Mouse (Mus musculus) cerebellum, adult 8-10 months (tissue): ENCODE results near the gene Odf2.
A peak's percentile ranks its signal among the peaks of the same experiment; 100 is the strongest.
"Not testable (repeated sequence)": the region's sequence is repeated elsewhere in the genome, so short reads cannot be mapped to it uniquely, and the experiment has no call there.

Source experiments
- DNase-seq: peaks from one replicate; pipeline ENCODE4 v3.0.0; 2022

Odf2 gene

DNA sequence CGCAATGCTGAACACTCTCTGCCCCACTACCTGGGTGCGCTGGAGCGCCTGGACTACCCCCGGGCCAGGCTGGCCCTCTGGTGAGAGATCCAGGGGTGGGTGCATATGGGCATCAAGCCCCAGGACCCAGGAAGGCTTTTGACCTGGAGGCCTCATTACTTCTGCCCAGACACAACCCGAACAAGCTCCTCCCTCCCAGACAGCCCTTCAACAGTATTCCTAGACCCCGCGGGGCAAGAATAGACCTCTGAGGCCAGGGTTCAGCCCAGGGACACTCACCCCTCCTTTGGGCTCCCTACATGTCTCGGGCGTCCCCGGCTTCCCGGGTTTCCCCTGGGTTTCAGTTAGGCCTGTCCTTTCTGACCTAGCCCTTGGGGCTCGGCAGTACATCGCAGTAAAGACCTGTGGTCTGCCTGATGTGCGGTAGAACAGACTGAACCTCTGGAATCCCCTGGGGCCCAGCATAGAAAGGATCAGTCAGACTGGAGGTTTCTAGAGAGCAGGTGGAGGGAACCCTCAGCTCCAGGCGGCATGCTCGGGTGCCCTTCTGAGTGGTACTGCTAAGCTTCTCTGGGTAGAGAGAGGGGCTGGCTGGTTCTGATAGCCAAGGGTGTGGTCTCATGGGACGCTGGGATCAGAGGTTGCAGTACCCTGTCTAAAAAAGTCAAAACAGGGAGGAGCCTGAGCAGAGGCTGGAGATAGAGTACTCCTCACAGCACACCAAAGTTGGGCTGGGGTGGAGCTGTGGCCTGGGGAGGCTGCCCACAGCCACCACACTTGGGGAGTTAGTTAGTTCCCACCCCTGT lies 19.2 kb upstream of the Odf2 start:
- DNase-seq = peak; percentile 41

DNA sequence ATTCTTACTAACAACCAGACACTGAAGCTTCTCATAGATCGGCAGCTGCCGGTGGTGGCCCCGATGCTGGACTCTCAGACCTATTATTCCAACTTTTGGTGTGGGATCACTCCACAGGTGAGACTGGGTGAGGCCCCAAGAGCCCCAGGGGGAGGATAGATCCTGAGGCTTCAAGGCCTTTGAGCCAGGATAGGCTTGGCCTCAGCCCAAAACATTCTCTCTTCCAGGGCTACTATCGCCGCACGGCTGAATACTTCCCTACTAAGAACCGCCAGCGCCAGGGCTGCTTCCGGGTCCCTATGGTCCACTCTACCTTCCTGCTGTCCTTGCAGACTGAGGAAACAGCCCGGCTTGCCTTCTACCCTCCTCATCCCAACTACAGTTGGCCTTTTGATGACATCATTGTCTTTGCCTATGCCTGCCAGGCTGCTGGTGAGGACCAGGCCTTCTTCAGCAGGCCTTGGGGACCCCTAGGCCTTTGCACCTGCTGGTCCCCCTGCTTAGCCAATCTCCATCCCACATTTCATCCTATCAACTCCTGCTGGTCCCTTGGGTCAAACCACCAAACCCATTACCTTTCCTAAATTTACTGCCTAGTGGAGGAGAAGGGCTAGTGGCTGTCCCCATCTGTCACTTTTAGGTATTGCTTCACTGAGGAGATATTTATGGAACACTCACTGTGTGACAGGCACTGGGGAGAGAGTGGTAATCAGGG lies 16.3 kb upstream of the Odf2 start:
- DNase-seq = peak; percentile 63

DNA sequence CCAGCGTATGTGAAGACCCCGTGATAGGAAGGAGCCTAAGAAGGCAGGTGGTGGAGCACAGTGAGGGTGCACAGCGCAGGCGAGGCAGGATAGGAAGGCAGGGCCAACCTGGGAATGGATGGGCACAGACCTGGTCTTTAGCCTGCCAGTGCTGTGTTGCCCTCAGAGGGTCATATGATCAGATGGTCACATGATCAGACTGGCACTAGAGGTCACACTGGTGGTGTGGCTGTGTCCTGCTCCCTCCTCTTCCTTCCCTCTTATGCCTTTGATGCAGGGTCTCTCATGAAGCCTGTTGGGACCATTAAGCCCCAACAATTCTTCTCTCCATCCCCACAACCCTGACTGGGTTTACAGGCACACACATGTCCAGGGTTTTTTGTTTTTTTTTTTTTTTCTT lies 15.2 kb upstream of the Odf2 start:
- DNase-seq = no peak

DNA sequence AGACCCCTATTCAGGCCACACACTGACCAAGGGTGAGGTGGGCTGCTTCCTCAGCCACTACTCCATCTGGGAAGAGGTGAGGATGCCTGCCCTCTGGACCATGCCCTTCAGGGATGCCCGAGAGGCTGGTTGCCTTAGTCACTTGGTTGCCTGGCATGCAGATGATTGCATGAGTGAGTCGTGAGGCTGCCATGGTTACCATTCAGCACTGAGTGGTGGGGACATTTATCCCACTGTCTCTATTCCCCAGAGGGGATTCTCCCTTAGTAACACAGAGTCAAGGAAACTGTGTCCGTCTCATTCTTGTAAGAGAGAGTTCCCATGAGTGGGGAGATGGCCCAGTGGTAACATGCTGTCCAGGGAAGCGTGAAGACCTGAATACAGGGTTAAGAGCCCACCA lies 11.0 kb upstream of the Odf2 start:
- DNase-seq = no peak

DNA sequence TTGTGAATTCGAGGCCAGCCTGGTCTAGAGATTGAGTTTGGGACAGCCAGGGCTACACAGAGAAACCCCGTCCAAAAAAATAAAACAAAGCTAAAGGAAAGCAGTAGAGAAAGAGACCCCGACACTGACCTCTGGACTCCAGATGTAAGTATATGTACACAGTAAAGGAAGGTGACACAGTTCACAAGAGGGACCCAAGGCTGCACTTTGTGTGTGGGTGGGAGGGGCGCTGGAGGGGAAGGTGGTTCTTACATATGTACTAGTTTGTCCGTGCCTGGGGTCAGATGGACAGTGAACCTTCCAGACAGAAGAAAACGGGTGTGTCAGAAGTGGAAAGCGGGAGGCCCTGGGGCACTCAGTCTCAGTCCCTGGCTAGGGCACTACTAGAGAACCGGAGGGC lies 9.8 kb upstream of the Odf2 start:
- DNase-seq = no peak

DNA sequence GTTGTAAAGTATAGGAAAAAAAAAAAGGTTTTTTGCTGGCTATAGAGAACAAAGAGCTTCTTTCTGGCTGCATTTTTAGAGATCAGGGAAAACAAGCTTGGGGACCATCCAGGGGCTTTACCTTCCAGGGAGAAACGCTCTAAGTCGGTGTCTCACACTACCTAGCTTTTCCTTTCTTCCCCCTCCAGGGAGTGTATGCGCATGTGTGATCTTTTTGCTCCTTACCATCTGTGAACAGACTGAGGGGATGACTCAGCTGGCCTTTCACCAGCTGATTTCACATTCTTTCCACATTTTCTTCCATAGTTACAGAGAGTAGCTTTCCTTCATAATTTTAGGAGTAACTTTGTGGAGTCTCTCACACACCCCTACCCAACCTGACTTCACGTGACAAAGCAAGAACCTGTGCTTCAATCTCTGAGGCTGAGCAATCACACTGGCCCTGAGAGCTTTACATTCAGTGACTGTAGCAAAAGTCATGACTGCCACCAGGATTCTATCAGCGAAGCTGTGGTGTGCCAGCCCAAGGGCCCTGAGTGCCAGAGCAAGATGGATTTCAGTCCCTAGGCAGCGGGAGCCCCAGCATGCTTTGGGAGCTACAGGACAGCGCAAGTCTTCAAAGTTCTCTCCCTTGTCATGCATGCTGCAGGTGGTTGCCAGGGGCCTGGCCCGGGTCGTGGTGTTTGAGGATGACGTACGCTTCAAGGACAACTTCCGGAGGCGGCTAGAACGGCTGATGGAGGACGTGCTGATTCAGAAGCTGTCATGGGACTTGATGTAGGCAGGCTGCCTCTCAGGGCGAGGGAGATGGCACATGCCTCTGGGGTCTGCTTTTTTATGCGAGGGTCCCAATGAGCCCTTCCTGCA lies 8.8 kb upstream of the Odf2 start:
- peak; percentile 40 for DNase-seq

DNA sequence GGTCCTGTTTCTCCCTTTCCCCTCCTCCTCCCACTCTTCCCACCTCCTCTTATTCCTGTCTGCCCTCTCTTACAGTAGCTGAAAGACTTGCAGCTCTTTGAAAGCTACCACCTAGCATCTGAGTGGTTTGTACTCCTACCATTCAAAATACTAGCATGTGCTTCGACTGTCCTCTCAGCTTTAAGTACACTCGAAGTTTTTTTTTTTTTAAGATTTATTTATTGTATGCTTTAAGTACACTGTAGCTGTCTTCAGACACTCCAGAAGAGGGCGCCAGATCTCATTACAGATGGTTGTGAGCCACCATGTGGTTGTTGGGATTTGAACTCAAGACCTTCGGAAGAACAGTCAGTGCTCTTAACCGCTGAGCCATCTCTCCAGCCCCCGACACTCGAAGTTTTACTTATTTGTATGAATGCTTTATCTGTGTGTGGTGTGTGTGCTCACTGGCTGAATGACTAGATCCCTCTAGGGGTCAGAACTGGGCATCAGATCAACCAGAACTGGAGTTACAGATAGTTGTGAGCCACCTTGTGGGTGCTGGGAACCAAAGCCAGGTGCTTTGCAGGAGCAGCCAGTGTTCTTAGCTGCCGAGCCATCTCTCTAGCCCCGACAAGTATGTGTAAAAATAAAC lies 2.2 kb upstream of the Odf2 start:
- DNase-seq = not testable (repeated sequence)

DNA sequence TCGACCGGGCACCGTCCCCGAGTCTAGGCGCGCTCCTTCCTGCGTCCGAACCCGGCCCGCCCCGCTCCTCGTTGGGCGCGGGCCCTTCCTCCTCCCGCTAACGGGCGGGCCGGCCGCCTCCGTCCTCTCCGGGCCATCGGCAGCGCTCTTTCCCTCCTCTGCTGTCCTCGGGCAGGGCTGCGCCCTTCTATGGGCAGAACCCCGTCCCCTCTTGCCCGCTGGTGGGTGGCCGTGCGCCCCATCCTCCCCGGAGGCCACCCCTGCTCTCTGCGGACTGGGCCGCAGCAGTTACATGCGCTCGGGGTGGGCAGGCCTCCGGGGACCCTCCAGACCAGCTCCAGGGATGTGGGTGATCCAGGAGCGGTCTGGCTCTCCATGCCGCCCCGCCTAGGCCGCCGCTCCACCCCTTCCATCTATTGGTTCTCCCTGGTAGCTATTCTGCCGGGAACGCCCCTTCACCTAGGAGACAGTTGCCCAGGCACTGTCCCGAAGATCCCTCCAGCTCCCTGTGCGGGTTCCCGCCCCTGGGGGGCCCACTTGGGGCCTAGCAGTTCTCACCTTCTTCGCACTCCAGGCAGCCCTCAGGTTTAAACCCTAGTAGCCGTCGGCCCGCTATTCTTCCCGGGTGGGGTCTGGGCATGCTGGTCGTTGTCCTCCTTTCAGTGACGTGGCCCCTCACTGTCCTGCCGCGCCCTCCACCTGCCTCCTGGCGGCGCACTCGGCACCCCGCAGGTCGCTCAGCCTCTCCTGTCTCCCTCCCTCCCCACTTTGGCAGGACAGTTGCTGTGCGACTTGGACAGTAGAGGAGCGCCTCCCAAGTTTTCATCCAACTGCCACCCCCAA lies 1.2 kb downstream of the Odf2 start:
- DNase-seq = peak; percentile 88

DNA sequence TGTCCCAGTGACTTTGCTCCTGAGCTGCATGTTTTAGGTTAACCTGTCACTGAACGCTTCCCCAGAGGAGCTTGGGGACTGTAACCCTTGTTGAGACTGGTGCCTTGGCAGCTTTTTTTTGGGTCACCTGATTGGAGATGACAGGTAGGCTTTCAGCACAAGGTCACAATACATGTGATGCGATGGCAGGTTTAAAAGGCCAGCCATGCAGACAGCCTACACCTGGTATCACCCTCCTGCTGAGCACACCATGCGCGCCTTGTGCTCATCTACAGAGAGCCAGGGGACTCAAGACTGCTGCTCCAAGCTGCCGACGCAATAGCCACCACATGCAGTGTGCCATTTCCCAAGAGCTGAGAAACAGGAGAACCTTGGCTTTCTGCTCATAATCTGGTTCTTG lies 2.8 kb downstream of the Odf2 start:
- DNase-seq = peak; percentile 62

DNA sequence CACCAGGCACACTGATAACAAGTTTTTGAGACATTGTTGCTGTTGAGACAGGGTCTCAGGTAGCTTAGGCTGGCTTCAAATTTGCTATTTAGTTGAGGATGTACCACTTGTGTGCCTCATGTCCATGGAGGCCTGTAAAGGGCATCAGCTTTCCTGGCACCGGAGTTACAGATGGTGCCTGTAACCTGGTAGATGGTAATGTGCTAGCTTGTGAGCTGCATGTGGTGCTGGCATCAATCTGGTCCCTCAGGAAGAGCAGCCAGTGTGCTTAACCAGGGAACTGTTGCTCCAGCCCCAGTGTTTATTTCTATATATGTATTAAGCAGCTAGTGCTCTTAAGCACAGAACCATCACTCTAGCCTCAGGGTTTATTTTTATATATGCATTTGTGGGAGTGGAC lies 7.0 kb downstream of the Odf2 start:
- no peak for DNase-seq

DNA sequence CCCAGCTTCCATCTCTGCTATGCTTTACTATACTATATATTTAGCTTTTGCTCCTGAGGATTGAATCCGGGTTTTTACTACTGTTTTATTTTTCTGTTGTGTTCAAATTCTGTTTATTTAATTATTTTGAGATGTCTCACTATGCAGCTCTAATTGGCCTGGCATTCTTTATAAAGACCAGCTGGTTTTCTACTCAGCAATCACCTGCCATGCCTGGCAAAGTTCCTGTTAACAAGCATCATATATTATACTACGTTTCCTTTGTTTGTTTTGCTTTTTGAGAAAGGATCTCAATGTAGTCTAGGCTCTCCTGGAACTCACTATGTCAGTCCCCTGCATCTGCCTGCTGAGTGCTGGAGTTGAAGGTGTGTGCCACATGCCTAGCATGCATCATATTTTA lies 8.3 kb downstream of the Odf2 start:
- no peak for DNase-seq

DNA sequence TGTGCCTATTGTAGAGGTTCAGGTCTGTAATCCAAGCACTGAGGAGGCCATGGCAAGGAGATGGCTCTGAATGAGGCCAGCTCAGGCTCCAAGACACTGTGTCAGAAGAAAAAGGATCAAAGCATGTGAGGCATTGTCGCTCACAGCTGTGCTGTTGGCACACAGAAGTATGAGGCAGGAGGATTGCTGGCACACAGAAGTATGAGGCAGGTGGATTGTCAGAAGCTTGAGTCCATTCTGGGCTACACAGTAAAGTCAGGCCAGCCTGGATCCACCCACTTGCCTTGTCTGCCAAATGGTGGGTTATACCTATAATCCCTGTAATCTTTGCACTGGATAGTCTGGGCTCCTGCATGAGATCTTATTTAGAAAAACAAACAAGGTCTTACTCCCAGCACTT lies 9.1 kb downstream of the Odf2 start:
- DNase-seq = no peak

DNA sequence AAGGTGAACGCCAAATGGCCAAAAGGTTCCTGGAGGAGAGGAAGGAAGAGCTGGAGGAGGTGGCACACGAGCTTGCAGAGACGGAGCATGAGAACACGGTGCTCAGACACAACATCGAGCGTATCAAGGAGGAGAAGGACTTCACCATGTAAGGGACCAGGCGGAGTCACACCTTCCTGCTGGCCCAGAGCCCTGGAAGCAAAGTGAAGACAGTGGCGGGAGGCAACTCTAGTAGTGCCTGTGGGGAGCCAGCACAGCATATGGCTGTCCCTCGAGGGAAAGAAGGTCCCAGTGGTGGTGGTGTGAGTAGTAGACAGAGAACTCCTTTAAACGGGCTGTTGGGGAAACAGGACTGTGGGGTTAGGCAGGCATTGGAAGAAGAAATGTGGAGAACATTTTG lies 13.2 kb downstream of the Odf2 start:
- no peak for DNase-seq

DNA sequence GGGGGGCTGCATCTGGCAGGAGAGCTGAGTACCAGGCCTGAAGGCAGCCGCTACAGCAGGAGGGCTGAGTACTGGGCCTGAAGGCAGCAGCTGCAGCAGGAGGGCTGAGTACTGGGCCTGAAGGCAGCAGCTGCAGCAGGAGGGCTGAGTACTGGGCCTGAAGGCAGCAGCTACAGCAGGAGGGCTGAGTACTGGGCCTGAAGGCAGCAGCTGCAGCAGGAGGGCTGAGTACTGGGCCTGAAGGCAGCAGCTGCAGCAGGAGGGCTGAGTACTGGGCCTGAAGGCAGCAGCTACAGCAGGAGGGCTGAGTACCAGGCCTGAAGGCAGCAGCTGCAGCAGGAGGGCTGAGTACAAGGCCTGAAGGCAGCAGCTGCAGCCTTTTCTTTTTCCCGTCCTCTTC lies 19.1 kb downstream of the Odf2 start:
- DNase-seq = not testable (repeated sequence)

DNA sequence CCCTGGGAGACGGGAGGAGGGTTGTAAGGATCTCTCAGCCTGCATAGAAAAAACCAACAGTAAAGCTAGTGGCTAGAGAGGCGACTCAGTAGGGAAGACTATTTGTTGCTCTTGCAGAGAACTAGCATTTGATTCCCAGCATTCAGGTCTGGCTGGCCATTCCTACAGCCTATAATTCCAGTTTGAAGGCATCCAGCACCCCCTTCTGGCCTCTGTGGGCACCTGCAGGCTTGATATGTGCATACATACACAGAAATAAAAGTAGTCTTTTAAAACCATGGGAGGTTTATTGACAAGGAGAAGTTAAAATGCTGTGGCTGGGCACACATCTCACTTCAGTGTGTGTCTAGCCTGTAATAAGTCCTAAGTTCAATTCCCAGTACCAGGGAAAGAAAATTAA lies 21.0 kb downstream of the Odf2 start:
- no peak for DNase-seq

DNA sequence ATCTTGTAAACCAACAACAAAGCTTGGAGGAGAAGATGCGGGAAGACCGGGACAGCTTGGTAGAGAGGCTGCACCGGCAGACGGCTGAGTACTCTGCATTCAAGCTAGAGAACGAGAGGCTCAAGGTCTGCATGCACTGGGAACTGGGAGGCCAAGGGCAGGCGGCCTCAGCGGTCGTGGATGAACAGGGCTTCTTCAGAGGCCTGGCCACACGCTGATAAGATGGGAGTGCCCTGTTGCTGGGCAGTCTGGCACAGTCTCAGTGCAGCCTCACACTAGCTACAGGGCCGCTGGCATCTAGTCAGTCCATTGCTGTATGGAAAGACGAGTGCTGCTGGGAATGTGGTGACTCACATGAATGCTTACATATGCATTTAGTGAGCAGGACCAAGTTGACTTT lies 28.6 kb downstream of the Odf2 start:
- DNase-seq = no peak

DNA sequence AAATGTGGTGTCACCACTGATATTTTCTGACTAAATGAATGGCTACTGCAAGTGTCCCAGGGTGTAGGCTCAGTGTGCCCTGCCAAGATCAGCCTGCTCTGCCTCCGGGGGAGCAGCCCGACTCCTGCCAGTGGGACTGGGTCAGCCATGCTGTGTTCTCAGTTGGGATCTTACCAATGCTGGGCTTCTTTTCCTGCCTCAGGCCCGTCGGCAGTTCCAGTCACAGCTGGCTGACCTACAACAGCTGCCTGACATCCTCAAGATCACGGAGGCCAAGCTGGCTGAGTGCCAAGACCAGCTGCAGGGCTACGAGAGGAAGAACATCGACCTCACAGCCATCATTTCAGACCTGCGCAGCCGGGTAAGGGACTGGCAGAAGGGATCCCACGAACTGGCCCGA lies 33.0 kb downstream of the Odf2 start:
- DNase-seq = peak; percentile 39

DNA sequence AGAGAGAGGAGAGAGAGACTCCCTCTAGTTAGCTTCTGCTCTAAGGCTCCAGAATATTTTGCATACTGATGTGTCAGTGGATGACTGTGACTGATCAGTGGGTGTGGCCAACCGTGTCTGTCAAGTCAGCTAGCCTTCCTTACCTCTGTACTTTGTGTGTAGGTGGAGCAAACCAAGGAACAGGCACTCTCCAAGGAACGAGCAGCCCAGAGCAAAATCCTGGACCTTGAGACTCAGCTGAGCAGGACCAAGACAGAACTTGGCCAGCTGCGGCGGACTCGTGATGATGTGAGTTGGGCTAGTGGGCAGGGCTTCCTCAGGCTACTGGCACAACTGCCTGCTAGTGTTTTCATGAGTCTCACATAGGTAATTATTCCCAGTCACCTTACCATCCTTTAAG lies 37.5 kb downstream of the Odf2 start:
- DNase-seq = no peak

DNA sequence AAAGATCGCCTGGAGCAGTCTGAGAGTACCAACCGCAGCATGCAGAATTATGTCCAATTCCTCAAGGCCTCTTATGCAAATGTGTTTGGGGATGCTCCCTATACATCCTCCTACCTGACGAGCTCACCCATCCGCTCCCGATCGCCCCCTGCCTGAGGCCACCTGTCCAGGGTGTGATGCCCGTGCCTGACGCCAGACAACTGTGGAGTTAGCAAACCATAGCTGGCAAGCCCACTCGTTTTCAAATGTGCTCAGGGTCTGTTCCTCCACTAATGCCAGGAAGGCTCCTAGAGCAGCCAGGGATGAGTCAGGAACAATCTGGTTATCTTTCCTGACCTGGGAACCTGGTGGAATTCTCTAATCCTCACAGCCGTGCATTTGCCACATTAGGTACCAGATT lies 41.5 kb downstream of the Odf2 start:
- DNase-seq = peak; percentile 96

DNA sequence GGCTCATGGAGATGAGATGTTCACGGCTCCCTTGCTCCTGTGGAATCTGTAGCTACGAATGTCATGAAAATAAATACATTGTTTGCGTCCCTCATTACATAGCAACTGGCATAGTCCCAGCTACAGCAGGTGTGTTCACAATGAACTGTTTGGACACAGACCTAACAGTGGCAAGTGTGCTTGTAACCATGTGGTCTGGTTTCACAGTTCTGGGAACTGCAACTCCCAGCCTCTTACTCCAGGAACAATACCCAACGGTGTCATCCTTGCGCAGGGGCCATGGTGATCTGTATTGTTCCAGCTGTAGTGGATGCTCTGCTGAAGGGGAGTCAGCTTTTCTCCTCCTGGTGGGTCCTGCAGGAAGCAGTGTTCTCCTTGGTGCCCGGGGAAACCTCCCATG lies 42.2 kb downstream of the Odf2 start:
- DNase-seq = no peak

DNA sequence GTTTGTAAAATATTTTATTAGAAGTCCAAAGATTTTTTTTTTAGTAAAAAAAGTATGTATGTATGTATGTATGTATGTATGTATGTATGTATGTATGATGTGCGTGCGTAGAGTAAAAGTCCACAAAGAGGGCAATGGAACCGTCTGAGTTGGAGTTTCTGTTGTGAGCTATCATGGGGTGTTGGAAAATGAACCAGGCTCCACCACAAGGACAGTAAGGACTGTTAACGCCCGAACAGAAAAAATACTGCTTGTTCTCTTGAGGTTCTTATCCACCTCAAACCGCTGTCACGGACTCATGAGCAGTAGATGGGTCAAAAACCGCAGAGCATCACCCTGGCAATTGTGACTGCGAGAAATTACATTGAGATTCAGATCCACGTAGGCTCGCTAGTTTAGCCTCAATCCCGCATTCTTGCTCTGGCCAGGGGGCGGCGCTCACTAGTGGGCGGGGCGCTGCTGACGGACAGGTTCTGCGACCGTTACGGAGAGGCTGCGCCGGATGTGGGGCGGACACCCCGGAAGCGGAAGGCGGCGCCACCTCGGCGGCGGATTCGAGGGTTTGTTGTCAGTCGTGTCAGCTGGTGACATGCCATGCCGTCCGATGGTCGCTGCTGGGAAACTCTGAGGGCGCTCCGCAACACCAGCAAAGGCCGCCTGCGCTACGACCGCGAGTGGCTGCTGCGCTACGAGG lies 46.0 kb downstream of the Odf2 start, which contains the start of gene Gle1:
Gle1 (plus strand) TSS at position 521 of the 694 bp plus-strand sequence.
- peak; percentile 93 for DNase-seq
